Mouse (Mus musculus) limb, embryonic 11.5 days (tissue): Measurements from ENCODE around the gene Depdc7. TPM values are rescaled to one million over a fixed set of nuclear protein-coding genes. Genes with fewer than 3 reads are reported as not detected.

Experiments
- ATAC-seq: fragments of 200-750 bp; cut with Nextera tagmentation; 2 replicates; pipeline ENCODE4 v1.8.0; 2017; ENCODE audit warnings: low read depth; ENCODE audit not compliant: insufficient number of reproducible peaks, low FRiP score, low TSS enrichment
- DNase-seq: peaks from one replicate; pipeline ENCODE4 v3.0.0-alpha.2; 2015; ENCODE audit warnings: low spot score
- H3K27ac ChIP-seq: fragments of 300-500 bp; sonication (generic); replicated peaks from 2 replicates; pipeline ENCODE4 v1.5.1; 2014; ENCODE audit warnings: low read depth, mild to moderate bottlenecking, low read length
- H3K27me3 ChIP-seq: fragments of 300-500 bp; sonication (generic); 2 replicates; pipeline ENCODE4 v1.6.1; 2014; ENCODE audit warnings: mild to moderate bottlenecking, low read length, mixed read lengths; ENCODE audit not compliant: control insufficient read depth, insufficient read depth
- H3K36me3 ChIP-seq: fragments of 300-500 bp; sonication (generic); 2 replicates; pipeline ENCODE4 v1.6.1; 2014; ENCODE audit warnings: mild to moderate bottlenecking, low read length, moderate library complexity, mixed read lengths; ENCODE audit not compliant: control insufficient read depth, insufficient read depth
- H3K4me1 ChIP-seq: fragments of 300-500 bp; sonication (generic); 2 replicates; pipeline ENCODE4 v1.6.1; 2014; ENCODE audit warnings: low read length, mixed read lengths; ENCODE audit not compliant: control insufficient read depth, insufficient read depth
- H3K4me2 ChIP-seq: fragments of 300-500 bp; sonication (generic); 2 replicates; pipeline ENCODE4 v1.6.1; 2014; ENCODE audit warnings: low read depth, mild to moderate bottlenecking, moderate library complexity; ENCODE audit not compliant: severe bottlenecking
- H3K4me3 ChIP-seq: fragments of 300-500 bp; sonication (generic); 2 replicates; pipeline ENCODE4 v1.5.1; 2014; ENCODE audit warnings: low read depth, low read length
- H3K9ac ChIP-seq: fragments of 300-500 bp; sonication (generic); 2 replicates; pipeline ENCODE4 v1.6.1; 2014; ENCODE audit warnings: mild to moderate bottlenecking, low read length
- H3K9me3 ChIP-seq: fragments of 300-500 bp; sonication (generic); 2 replicates; pipeline ENCODE4 v1.6.1; 2016; ENCODE audit warnings: low read length; ENCODE audit not compliant: control insufficient read depth
- WGBS: fragments of 180-500 bp; shearing (Covaris S2); extraction: QIAGEN DNeasy Blood & Tissue Kit; methylation state at CpG from one replicate; pipeline ENCODE4 v1.1.7; 2014; 5-methylcytosine and 5-hydroxymethylcytosine counted together
- polyA plus RNA-seq: library from polyadenylated mRNA; unstranded; fragments of >200 nt; fragmentation: Nextera tagmentation; extraction: Ambion mirVana; gene quantifications from 2 replicates; pipeline ENCODE4 v1.2.1, GENCODE M21; 2014

Depdc7 gene
- polyA plus RNA-seq, 1 experiment from 2014 or later = 4.9 TPM

GRCm38 (mm10) chr2:104688321-104688720 lies 54.4 kb downstream of the Depdc7 start:
- Histone ChIP-seq H3K4me1 (no peaks in the 10 kb centered on the region), H3K9ac (no peak overlapping the region), H3K9me3 (no peaks in the 10 kb centered on the region), H3K4me2 (no peak overlapping the region), H3K4me3 (no peak overlapping the region), H3K27me3 (no peaks in the 10 kb centered on the region), H3K27ac (no peak overlapping the region), H3K36me3 (peaks cover 2% of the 10 kb centered on the region; the same call in 1 of the 2 replicates)
- ATAC-seq (no peak), DNase-seq (no peak)
- 80% methylated on average over 3 of the region's 3 CpGs for WGBS

GRCm38 (mm10) chr2:104687261-104687660 lies 55.4 kb downstream of the Depdc7 start:
- no peak overlapping the region for H3K9ac ChIP-seq
- ATAC-seq (no peak), DNase-seq (no peak)
- no peaks in the 10 kb centered on the region for H3K9me3 ChIP-seq
- H3K36me3 ChIP-seq = peaks cover 2% of the 10 kb centered on the region; the same call in 1 of the 2 replicates
- no peaks in the 10 kb centered on the region for H3K4me1 ChIP-seq
- no peak overlapping the region for H3K4me2 ChIP-seq
- no peaks in the 10 kb centered on the region for H3K27me3 ChIP-seq
- no peak overlapping the region for H3K4me3 ChIP-seq
- 74% methylated on average over 3 of the region's 3 CpGs for WGBS
- no peak overlapping the region for H3K27ac ChIP-seq

GRCm38 (mm10) chr2:104685418-104685817 lies 57.3 kb downstream of the Depdc7 start:
- no peaks in the 10 kb centered on the region for H3K9me3 ChIP-seq
- peaks cover 2% of the 10 kb centered on the region; the same call in 1 of the 2 replicates for H3K36me3 ChIP-seq
- no peaks in the 10 kb centered on the region for H3K27me3 ChIP-seq
- 6% methylated on average over 13 of the region's 13 CpGs for WGBS
- no peak overlapping the region for H3K4me2 ChIP-seq
- no peaks in the 10 kb centered on the region for H3K4me1 ChIP-seq
- H3K27ac ChIP-seq = no peak overlapping the region
- no peak overlapping the region for H3K4me3 ChIP-seq
- H3K9ac ChIP-seq = no peak overlapping the region
- ATAC-seq (peak; percentile 87), DNase-seq (peak; percentile 91)

- peaks cover 2% of the 10 kb centered on the region; the same call in 1 of the 2 replicates for H3K36me3 ChIP-seq
- 96% methylated on average over 4 of the region's 4 CpGs for WGBS
These were observed 57.9 kb downstream of the Depdc7 start for GRCm38 (mm10) chr2:104684771-104685170.

GRCm38 (mm10) chr2:104677326-104677725 lies 65.4 kb downstream of the Depdc7 start:
- 78% methylated on average over 3 of the region's 3 CpGs for WGBS
- no peaks in the 10 kb centered on the region for H3K9me3 ChIP-seq
- ATAC-seq = no peak
- no peak overlapping the region for H3K4me2 ChIP-seq
- DNase-seq = no peak
- no peak overlapping the region for H3K4me3 ChIP-seq
- no peak overlapping the region for H3K9ac ChIP-seq
- no peak overlapping the region for H3K27ac ChIP-seq
- H3K4me1 ChIP-seq = no peaks in the 10 kb centered on the region
- H3K36me3 ChIP-seq = no peaks in the 10 kb centered on the region
- no peaks in the 10 kb centered on the region for H3K27me3 ChIP-seq

More at GRCm38 (mm10) chr2:104684771-104685170, 57.9 kb downstream of the Depdc7 start:
- Histone ChIP-seq H3K27me3 (no peaks in the 10 kb centered on the region), H3K9ac (no peak overlapping the region), H3K4me2 (no peak overlapping the region), H3K4me1 (no peaks in the 10 kb centered on the region), H3K27ac (no peak overlapping the region), H3K9me3 (no peaks in the 10 kb centered on the region), H3K4me3 (no peak overlapping the region)
- no peak for ATAC-seq
- DNase-seq = no peak

Other genes starting within 250 kb of the Depdc7 start
- gene Hipk3, start 248.4 kb downstream of the Depdc7 start, polyA plus RNA-seq = 13.5 and 14.2 TPM in 2 replicates
- gene Cstf3, start 152.4 kb downstream of the Depdc7 start, polyA plus RNA-seq = 87.9 and 91.1 TPM in 2 replicates
- gene Tcp11l1, start 30.7 kb downstream of the Depdc7 start, polyA plus RNA-seq = 63.2 and 64.8 TPM in 2 replicates
- gene Pin1rt1, start 26.5 kb downstream of the Depdc7 start, polyA plus RNA-seq = not detected in 2 replicates
- 19.2 and 19.7 TPM in 2 replicates for gene Qser1, start 73.9 kb upstream of the Depdc7 start, polyA plus RNA-seq
- gene Prrg4, start 107.0 kb upstream of the Depdc7 start, polyA plus RNA-seq = 0.68 and 0.96 TPM in 2 replicates
- gene Ccdc73, start 124.9 kb upstream of the Depdc7 start, polyA plus RNA-seq = 5.2 and 5.8 TPM in 2 replicates